Mouse (Mus musculus): ENCODE results near the gene Pgap2.

GRCm38 (mm10) chr7:102258189-102258588 lies 48.2 kb downstream of the Pgap2 start:
- TF ChIP-seq POLR2A (IDR thresholded peaks at IDR 0.05; ENCODE audit: control insufficient read depth, extremely low read depth, insufficient read depth, low read length, poor library complexity): no peak
- TF ChIP-seq CTCF (IDR thresholded peaks at IDR 0.05; ENCODE audit: borderline replicate concordance, control insufficient read depth, extremely low read depth, insufficient read depth, low read length, poor library complexity): no peak

All from thymus, adult 2 months (tissue).